Mouse (Mus musculus) heart, embryonic 12.5 days (tissue): ENCODE results near the gene Trit1. TPM values are rescaled to one million over a fixed set of nuclear protein-coding genes. Genes with fewer than 3 reads are reported as not detected.

ENCODE experiments used
- ATAC-seq: fragments of 200-750 bp; cut with Nextera tagmentation; 2 replicates; pipeline ENCODE4 v1.8.0; 2017; ENCODE audit warnings: moderate TSS enrichment, moderate library complexity; ENCODE audit not compliant: insufficient number of reproducible peaks, low FRiP score
- H3K27ac ChIP-seq: fragments of 300-500 bp; sonication (generic); 2 replicates; pipeline ENCODE4 v1.5.1; 2016; ENCODE audit warnings: mild to moderate bottlenecking, moderate library complexity; ENCODE audit not compliant: poor library complexity, severe bottlenecking
- H3K27me3 ChIP-seq: fragments of 300-500 bp; sonication (generic); replicated peaks from 2 replicates; pipeline ENCODE4 v1.6.1; 2016; ENCODE audit warnings: mild to moderate bottlenecking, moderate library complexity
- H3K36me3 ChIP-seq: fragments of 300-500 bp; sonication (generic); 2 replicates; pipeline ENCODE4 v1.6.1; 2016; ENCODE audit warnings: mild to moderate bottlenecking, moderate library complexity
- H3K4me1 ChIP-seq: fragments of 300-500 bp; sonication (generic); replicated peaks from 2 replicates; pipeline ENCODE4 v1.6.1; 2016; ENCODE audit warnings: mild to moderate bottlenecking
- H3K4me2 ChIP-seq: fragments of 300-500 bp; sonication (generic); 2 replicates; pipeline ENCODE4 v1.6.1; 2016; ENCODE audit warnings: mild to moderate bottlenecking, moderate library complexity
- H3K4me3 ChIP-seq: fragments of 300-500 bp; sonication (generic); 2 replicates; pipeline ENCODE4 v1.5.1; 2016; ENCODE audit warnings: mild to moderate bottlenecking
- H3K9ac ChIP-seq: fragments of 300-500 bp; sonication (generic); 2 replicates; pipeline ENCODE4 v1.6.1; 2016; ENCODE audit warnings: mild to moderate bottlenecking, moderate library complexity
- H3K9me3 ChIP-seq: fragments of 300-500 bp; sonication (generic); replicated peaks from 2 replicates; pipeline ENCODE4 v1.6.1; 2016; ENCODE audit warnings: mild to moderate bottlenecking, moderate library complexity
- WGBS: fragments of 180-500 bp; shearing (Covaris S2); methylation state at CpG from one replicate; pipeline ENCODE4 v1.1.7; 2016; 5-methylcytosine and 5-hydroxymethylcytosine counted together
- polyA plus RNA-seq: library from polyadenylated mRNA; unstranded; fragments of >200 nt; fragmentation: Nextera tagmentation; extraction: Ambion mirVana; gene quantifications from 2 replicates; pipeline ENCODE4 v1.2.1, GENCODE M21; 2016

Gene Trit1
- polyA plus RNA-seq, 1 experiment from 2014 or later: 13.4 TPM

DNA sequence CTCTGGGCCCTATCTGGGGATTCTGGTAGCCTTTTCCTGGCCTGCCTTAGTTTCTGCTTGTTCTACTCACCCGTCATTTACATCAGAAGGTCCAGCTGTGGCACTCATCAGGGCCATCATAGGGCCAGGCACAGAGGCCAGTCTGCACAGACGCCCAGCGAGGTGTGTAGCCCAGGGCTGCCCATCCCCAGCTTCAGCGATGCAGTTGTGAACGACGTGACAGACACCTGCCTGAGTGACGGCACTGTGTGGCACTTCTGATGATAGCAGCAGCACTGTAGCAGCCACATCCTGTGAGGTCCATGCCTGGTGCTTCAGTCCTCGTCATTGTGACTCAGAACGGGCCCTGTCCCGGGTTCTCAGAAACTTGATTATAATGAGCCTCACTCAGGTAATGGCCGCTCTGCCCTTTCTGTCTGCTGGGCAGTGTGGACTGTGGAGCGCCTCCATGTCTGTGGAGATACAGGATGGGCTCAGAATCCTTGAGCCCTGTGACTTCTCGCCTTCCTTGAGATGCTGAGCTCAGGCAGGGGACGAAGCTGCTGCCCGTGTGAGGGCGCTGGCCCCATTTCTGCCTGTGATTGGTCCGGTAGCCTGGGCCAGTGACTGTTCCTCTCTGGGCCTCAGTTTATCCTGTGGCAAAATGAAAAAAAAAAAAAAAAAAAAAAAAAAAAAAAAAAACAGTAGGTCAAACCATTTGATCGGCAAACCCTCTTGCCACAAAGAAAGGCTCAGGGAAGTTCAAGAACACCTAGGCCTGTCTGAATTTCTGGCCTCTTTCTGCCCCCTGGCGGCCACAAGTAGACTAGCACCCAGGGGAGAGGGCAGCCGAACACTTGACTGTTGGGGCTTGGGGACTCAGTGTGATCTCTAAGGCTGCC lies 66.1 kb downstream of the Trit1 start:
- no peaks in the 10 kb centered on the region for H3K4me1 ChIP-seq
- no peak overlapping the region for H3K4me2 ChIP-seq
- peaks cover 31% of the 10 kb centered on the region for H3K27me3 ChIP-seq
- WGBS: 69% methylated on average over 20 of the region's 20 CpGs
- H3K9me3 ChIP-seq: no peaks in the 10 kb centered on the region
- H3K9ac ChIP-seq: no peak overlapping the region
- ATAC-seq: 0 out of 2 replicates have a peak, but pooled peaks have one; percentile 38
- no peaks in the 10 kb centered on the region for H3K36me3 ChIP-seq
- H3K27ac ChIP-seq: no peak overlapping the region
- no peak overlapping the region for H3K4me3 ChIP-seq

DNA sequence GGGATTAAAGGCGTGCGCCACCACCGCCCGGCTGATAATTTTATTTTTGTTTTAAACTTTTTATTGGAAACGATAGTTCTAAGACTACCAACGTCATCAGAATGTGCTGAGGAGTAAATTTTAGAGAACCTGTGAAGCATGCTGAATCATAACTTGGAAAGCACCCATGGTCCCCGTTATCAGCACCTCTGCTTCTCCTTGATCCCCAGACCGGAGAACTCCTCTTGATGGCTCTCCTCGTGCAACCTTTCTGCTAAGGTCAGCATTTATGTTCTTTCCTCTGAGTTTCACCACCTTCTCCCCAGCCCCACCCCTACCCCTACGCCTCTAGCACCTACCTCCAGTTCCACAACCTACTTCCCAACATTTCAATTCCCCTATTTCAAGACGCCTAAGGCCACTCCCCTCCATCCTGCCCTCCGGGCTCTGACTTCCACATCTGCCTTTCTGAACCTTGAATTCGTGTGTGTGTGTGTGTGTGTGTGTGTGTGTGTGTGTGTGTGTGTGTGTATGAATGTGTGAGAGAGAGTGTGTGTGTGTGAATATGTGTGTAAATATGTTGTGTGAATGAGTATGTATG lies 67.0 kb downstream of the Trit1 start:
- Histone ChIP-seq H3K9me3 (no peaks in the 10 kb centered on the region), H3K27me3 (peaks cover 31% of the 10 kb centered on the region), H3K27ac (no peak overlapping the region), H3K9ac (no peak overlapping the region), H3K4me1 (no peaks in the 10 kb centered on the region), H3K4me3 (no peak overlapping the region), H3K36me3 (no peaks in the 10 kb centered on the region), H3K4me2 (no peak overlapping the region)
- WGBS: 60% methylated on average over 13 of the region's 13 CpGs
- ATAC-seq: no peak

- Histone ChIP-seq H3K27me3 (peaks cover 24% of the 10 kb centered on the region), H3K4me3 (no peak overlapping the region), H3K27ac (no peak overlapping the region), H3K4me2 (no peak overlapping the region), H3K9me3 (no peaks in the 10 kb centered on the region), H3K9ac (no peak overlapping the region), H3K4me1 (no peaks in the 10 kb centered on the region), H3K36me3 (no peaks in the 10 kb centered on the region)
- WGBS: 72% methylated on average over 2 of the region's 2 CpGs
- no peak for ATAC-seq
These were observed 68.9 kb downstream of the Trit1 start for GRCm38 (mm10) chr4:123085290-123085689.

DNA sequence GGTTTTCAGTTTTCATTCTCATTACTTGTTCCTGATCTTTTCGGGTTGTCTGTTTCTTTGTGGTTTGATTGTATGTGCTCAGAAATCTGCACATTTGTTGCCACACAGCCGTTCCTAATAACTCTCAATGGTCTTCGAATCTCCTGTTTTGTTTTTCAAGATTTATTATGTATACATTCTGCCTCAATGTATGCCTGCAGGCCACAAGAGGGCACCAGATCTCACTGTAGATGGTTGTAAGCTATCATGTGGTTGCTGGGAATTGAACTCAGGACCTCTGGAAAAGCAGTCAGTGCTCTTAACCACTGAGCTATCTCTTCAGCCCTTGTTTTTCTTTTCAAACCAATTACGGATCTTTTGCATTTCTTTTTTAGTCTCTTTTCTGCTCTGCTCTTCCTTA lies 70.0 kb downstream of the Trit1 start:
- no peaks in the 10 kb centered on the region for H3K4me1 ChIP-seq
- H3K4me2 ChIP-seq: no peak overlapping the region
- no peaks in the 10 kb centered on the region for H3K9me3 ChIP-seq
- H3K27ac ChIP-seq: no peak overlapping the region
- 85% methylated on average over 4 of the region's 4 CpGs for WGBS
- no peak for ATAC-seq
- H3K9ac ChIP-seq: no peak overlapping the region
- no peaks in the 10 kb centered on the region for H3K36me3 ChIP-seq
- peaks cover 17% of the 10 kb centered on the region for H3K27me3 ChIP-seq
- no peak overlapping the region for H3K4me3 ChIP-seq

DNA sequence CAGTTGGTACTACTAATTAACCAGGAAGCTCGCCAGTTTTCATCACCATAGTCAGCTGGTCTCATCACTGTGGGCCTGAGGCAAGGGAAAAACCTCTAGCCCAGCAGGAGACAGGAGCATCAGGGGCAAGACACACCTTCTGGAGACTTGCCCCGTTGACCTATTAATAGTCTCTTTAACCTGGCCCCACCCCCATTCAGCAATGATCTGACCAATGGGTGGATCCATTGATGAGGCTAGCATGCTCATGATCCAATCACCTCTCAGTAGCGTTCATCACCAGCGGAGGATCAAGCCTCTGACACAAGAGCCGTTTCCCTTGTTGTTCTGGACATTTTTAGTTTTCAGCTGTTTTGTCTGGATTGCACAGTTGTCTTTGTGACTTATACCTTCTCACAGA lies 76.2 kb downstream of the Trit1 start:
- Histone ChIP-seq H3K4me3 (no peak overlapping the region), H3K27me3 (0 out of 2 replicates have a peak, but pooled peaks cover 4% of the 10 kb centered on the region), H3K9ac (no peak overlapping the region), H3K4me1 (peaks cover 10% of the 10 kb centered on the region; the same call in 1 of the 2 replicates), H3K4me2 (no peak overlapping the region), H3K36me3 (no peaks in the 10 kb centered on the region), H3K9me3 (no peaks in the 10 kb centered on the region), H3K27ac (no peak overlapping the region)
- no peak for ATAC-seq
- 58% methylated on average over 5 of the region's 5 CpGs for WGBS

- H3K27me3 ChIP-seq: 0 out of 2 replicates have a peak, but pooled peaks cover 4% of the 10 kb centered on the region
- 28% methylated on average over 17 of the region's 17 CpGs for WGBS
- no peaks in the 10 kb centered on the region for H3K36me3 ChIP-seq
- ATAC-seq: peak; percentile 64; the same call in 1 of the 2 replicates
- no peak overlapping the region for H3K9ac ChIP-seq
- peak overlapping the region; percentile 18 for H3K4me3 ChIP-seq
- H3K9me3 ChIP-seq: no peaks in the 10 kb centered on the region
- peak overlapping the region; percentile 54 for H3K4me2 ChIP-seq
- H3K27ac ChIP-seq: no peak overlapping the region
- H3K4me1 ChIP-seq: peaks cover 10% of the 10 kb centered on the region; the same call in 1 of the 2 replicates
These were observed 76.8 kb downstream of the Trit1 start for GRCm38 (mm10) chr4:123093064-123093776.

GRCm38 (mm10) chr4:123093869-123094268 lies 77.5 kb downstream of the Trit1 start:
- no peaks in the 10 kb centered on the region for H3K36me3 ChIP-seq
- H3K27ac ChIP-seq: no peak overlapping the region
- no peaks in the 10 kb centered on the region for H3K9me3 ChIP-seq
- H3K4me2 ChIP-seq: peak overlapping the region; percentile 54
- no peak for ATAC-seq
- no peak overlapping the region for H3K9ac ChIP-seq
- no peak overlapping the region for H3K4me3 ChIP-seq
- 0 out of 2 replicates have a peak, but pooled peaks cover 4% of the 10 kb centered on the region for H3K27me3 ChIP-seq
- peaks cover 10% of the 10 kb centered on the region; the same call in 1 of the 2 replicates for H3K4me1 ChIP-seq
- 39% methylated on average over 9 of the region's 9 CpGs for WGBS

Other genes starting within 250 kb of the Trit1 start
- 60.6 and 60.7 TPM in 2 replicates for gene Ppt1, start 180.4 kb upstream of the Trit1 start, polyA plus RNA-seq
- 46.4 and 47.6 TPM in 2 replicates for gene Cap1, start 130.5 kb upstream of the Trit1 start, polyA plus RNA-seq
- gene Mfsd2a, start 55.4 kb upstream of the Trit1 start, polyA plus RNA-seq: 1.1 and 1.8 TPM in 2 replicates
- 0.74 and 1.2 TPM in 2 replicates for gene Mycl, start 20.9 kb upstream of the Trit1 start, polyA plus RNA-seq
- 0.17 TPM in 1 of 2 replicates, not detected in the other for gene Bmp8b, start 88.6 kb downstream of the Trit1 start, polyA plus RNA-seq
- gene Oxct2b, start 99.7 kb downstream of the Trit1 start, polyA plus RNA-seq: not detected in 2 replicates
- gene Ppie, start 123.4 kb downstream of the Trit1 start, polyA plus RNA-seq: 54.0 and 59.3 TPM in 2 replicates
- 1.6 TPM in 2 replicates for gene Hpcal4, start 166.6 kb downstream of the Trit1 start, polyA plus RNA-seq
- 0.92 TPM in 2 replicates for gene Nt5c1a, start 184.9 kb downstream of the Trit1 start, polyA plus RNA-seq
- 6.8 and 7.3 TPM in 2 replicates for gene Heyl, start 217.0 kb downstream of the Trit1 start, polyA plus RNA-seq
- 62.7 and 63.0 TPM in 2 replicates for gene Pabpc4, start 245.8 kb downstream of the Trit1 start, polyA plus RNA-seq